Mouse (Mus musculus): ENCODE measurements around the gene Arl8a.
A peak's percentile ranks its signal among the peaks of the same experiment; 100 is the strongest.

Arl8a gene

GRCm38 (mm10) chr1:135132893-135133369, 13.7 kb upstream of the Arl8a start:
- DNase-seq (ENCODE audit: inconsistent age in 2 of 2, low spot score in 1 of 2): no peak

- no peak for DNase-seq (ENCODE audit: inconsistent age in 2 of 2, low spot score in 1 of 2)
Measured at GRCm38 (mm10) chr1:135133678-135134435, 12.8 kb upstream of the Arl8a start.

DNA sequence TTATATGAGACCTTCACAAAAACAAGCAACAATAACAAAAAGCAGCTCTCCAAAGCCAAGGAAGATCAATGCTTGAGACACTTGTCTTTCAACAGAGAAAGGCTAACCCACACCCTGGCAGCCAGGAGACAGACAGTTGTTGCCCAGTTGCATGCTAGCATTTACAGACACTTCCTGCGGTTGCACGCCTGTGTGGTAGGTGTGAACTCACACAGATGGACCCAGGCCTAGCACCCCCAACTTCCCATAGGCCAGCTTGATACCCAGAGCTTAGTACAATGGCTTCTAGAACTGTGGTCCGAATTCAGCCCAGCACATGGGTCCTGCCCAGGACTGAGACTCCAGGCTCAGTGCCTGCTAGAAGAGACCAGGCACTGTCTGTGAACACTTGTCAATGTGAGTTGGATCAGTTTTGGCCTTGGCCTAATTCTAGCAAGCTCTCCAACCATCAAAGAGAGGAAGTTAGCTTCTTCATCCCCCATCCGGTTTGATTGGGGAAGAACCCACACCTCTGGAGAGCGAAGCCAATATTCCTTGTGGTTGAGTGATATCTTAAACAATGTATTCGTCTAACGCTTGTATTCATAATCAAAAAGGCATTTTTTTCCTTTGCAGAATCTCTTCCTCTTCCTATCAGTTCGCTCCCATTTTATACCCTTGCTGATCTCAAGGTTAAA, 11.4 kb upstream of the Arl8a start:
- DNase-seq (ENCODE audit: inconsistent age in 2 of 2, low spot score in 1 of 2): peak in 1 of 2 experiments; percentile 50

GRCm38 (mm10) chr1:135136500-135136899, 10.1 kb upstream of the Arl8a start:
- DNase-seq (ENCODE audit: inconsistent age in 2 of 2, low spot score in 1 of 2): peak; percentile 62 to 88

DNA sequence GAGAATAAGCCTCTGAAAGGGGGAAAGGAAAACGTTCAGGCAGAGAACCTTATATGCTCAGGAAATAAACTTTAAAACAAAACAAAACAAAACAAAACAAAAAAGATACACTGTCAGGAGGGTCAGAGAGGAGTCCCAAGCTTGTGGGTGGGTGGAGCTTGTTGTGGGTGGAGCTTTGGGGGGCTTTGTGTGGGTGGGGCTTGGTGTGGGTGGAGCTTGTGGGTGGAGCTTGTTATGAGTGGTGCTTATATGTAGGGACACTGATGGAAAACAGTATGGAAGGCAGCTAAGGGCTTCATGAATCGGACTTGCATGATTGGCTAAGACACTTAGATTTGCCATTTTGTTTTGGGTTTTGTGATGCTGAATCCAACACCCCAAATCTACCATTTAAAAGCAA, 6.7 kb upstream of the Arl8a start:
- no peak for DNase-seq (ENCODE audit: inconsistent age in 2 of 2, low spot score in 1 of 2)

GRCm38 (mm10) chr1:135142452-135142851, 4.2 kb upstream of the Arl8a start:
- no peak for DNase-seq (ENCODE audit: inconsistent age in 2 of 2, low spot score in 1 of 2)

DNA sequence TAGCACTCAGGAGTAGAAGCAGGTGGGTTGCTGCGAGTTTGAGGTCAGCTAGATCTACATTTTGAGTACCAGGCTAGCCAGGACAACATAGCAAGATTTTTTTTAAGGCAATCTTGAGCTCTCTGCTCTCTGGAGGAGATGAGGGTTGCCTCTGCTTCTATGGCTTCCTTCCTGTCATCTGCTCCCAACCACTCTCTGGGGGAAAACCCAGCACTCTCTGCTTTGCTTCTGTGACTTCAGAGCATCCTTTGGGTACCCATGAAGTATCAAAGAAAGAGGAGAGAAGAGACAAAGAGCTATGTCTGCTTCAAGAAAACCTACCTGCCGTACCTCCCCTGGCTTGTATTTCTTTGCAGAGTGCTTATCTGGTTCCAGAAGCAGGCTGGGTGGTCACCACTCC, 2.7 kb upstream of the Arl8a start:
- DNase-seq (ENCODE audit: inconsistent age in 2 of 2, low spot score in 1 of 2): no peak

- peak; percentile 93 to 96 for DNase-seq (ENCODE audit: inconsistent age in 2 of 2, low spot score in 1 of 2)
Measured at GRCm38 (mm10) chr1:135146946-135147701, 500 bp downstream of the Arl8a start.

GRCm38 (mm10) chr1:135147702-135148058, 1.1 kb downstream of the Arl8a start:
- DNase-seq (ENCODE audit: inconsistent age in 2 of 2, low spot score in 1 of 2): no peak

- DNase-seq (ENCODE audit: inconsistent age in 2 of 2, low spot score in 1 of 2): no peak
Measured at GRCm38 (mm10) chr1:135148476-135148875, 1.9 kb downstream of the Arl8a start.

- no peak for DNase-seq (ENCODE audit: inconsistent age in 2 of 2, low spot score in 1 of 2)
Measured at GRCm38 (mm10) chr1:135148996-135149395, 2.4 kb downstream of the Arl8a start.

DNA sequence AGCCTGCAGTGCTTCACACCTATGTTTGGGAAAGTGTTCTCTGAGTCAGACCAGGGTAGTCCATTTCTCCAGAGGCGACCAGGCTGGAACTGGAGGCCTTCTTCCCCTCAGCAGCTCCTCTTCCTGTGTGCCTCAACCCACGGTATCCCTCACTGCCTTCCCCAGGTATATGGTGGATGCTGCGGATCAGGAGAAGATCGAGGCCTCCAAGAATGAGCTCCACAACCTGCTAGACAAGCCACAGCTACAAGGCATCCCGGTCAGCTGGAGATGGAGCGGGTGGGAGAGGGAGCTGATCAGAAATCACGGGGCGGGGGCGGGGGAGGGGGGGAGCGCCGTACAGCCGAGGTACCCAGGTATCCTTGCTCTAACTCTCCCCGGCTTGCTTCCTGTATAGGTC, 7.4 kb downstream of the Arl8a start:
- DNase-seq (ENCODE audit: inconsistent age in 2 of 2, low spot score in 1 of 2): peak in 1 of 2 experiments; percentile 35

GRCm38 (mm10) chr1:135154411-135154959, 7.9 kb downstream of the Arl8a start:
- peak; percentile 78 to 94 for DNase-seq (ENCODE audit: inconsistent age in 2 of 2, low spot score in 1 of 2)

DNA sequence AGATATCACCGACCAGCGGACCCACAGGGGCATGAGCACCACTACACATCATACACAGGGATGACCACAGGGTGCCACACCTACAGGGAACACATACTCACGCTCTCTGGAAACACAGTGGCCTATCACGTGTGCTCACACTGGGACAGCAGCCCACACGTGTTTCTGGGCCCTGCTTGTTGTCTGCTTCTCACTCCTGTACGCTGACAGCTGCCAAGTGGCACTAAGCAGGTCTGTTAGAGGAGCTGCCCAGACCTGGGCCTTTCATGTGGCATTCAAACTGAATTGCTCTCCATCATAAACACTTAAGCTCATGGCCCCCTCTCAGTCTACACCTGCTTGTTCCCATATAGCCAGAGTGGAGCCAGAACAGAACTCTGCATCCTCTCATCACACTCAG, 9.7 kb downstream of the Arl8a start:
- DNase-seq (ENCODE audit: inconsistent age in 2 of 2, low spot score in 1 of 2): no peak

GRCm38 (mm10) chr1:135158633-135159032, 12.0 kb downstream of the Arl8a start:
- DNase-seq (ENCODE audit: inconsistent age in 2 of 2, low spot score in 1 of 2): no peak

GRCm38 (mm10) chr1:135159074-135159473, 12.4 kb downstream of the Arl8a start:
- no peak for DNase-seq (ENCODE audit: inconsistent age in 2 of 2, low spot score in 1 of 2)

DNA sequence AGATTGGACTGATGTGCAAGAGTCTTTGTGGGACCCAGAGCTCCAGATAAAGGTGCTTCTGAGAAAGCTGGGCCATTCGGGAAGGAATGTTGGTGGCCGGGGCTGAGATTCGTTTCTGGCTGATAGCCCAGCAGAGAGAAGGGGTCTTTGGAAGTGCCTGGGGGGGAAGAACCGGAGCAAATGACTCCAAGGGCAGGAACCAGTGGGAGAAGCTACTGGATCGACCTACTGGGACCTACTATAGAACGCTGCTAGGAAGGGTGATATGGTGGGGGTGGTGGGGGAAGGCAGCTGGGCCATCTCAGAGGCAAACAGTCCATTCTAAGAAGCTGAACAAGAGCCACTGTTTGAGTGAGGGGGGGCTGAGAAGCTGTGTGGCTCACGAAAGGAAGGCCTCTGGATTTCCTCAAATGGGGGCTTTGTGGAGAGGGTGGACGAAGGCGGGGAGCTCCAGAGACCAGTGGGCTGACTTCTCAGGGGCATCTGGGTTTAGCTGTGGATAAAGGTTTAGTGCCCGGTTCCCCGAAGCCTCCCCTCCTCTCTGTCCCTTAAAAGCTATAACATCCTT, 13.0 kb downstream of the Arl8a start:
- no peak for DNase-seq (ENCODE audit: inconsistent age in 2 of 2, low spot score in 1 of 2)

- no peak for DNase-seq (ENCODE audit: inconsistent age in 2 of 2, low spot score in 1 of 2)
Measured at GRCm38 (mm10) chr1:135160411-135161050, 13.9 kb downstream of the Arl8a start.

DNA sequence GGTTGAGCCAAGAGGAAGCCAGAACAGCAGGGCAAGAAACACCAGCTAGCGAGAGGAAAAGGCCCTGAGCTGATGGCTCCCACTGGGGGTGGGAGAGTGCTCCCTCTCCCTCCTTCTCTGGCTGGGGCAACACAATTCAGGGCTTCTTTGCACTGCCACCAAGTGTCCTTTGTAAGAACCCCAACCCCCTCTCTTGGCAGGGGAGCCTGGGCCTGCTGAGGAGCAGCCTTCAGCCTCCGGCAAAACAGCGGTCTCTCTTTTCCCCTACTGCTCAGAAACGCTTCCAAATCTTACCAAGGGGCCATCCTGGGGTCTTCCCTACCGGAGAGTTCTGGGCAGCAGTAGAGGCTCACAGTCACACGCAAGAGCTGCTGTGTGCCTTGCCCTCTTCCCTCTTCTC, 16.1 kb downstream of the Arl8a start:
- DNase-seq (ENCODE audit: inconsistent age in 2 of 2, low spot score in 1 of 2): no peak

GRCm38 (mm10) chr1:135167435-135167834, 20.8 kb downstream of the Arl8a start, which contains the start of gene Gpr37l1:
Gpr37l1 (minus strand) TSS chr1:135167681.
- DNase-seq (ENCODE audit: inconsistent age in 2 of 2, low spot score in 1 of 2): peak; percentile 29 to 39

Data from adrenal gland, adult (tissue).